Mouse (Mus musculus): ENCODE results near the gene Fasl.

GRCm38 (mm10) chr1:161782725-161783124 is 5.6 kb downstream of the Fasl start:
- no peak for TF ChIP-seq CTCF (IDR thresholded peaks at IDR 0.05; ENCODE audit: low read depth)
- TF ChIP-seq EP300 (IDR thresholded peaks at IDR 0.05; ENCODE audit: low read depth) = no peak

All from liver, postnatal 0 days (tissue).